Mouse (Mus musculus) liver, postnatal 0 days (tissue): ENCODE measurements around the gene Mafg. TPM values are rescaled to one million over a fixed set of nuclear protein-coding genes. Genes with fewer than 3 reads are reported as not detected.

Experiments used
- ATAC-seq: fragments of 200-750 bp; cut with Nextera tagmentation; 2 replicates; pipeline ENCODE4 v1.8.0; 2017; ENCODE audit warnings: mild to moderate bottlenecking, moderate library complexity
- DNase-seq: peaks from one replicate; pipeline ENCODE4 v3.0.0-alpha.2; 2016
- H3K27ac ChIP-seq: fragments of 300-500 bp; sonication (generic); 2 replicates; pipeline ENCODE4 v1.5.1; 2014; ENCODE audit warnings: antibody characterized with exemption, moderate library complexity, mild to moderate bottlenecking, low read depth
- H3K27me3 ChIP-seq: fragments of 300-500 bp; sonication (generic); 2 replicates; pipeline ENCODE4 v1.6.1; 2014; ENCODE audit warnings: low read length, control low read depth, mixed read lengths; ENCODE audit not compliant: insufficient read depth
- H3K36me3 ChIP-seq: fragments of 300-500 bp; sonication (generic); replicated peaks from 2 replicates; pipeline ENCODE4 v1.6.1; 2014; ENCODE audit warnings: mild to moderate bottlenecking, control low read depth, low read length, moderate library complexity, mixed read lengths; ENCODE audit not compliant: insufficient read depth
- H3K4me1 ChIP-seq: fragments of 300-500 bp; sonication (generic); 2 replicates; pipeline ENCODE4 v1.6.1; 2014; ENCODE audit warnings: antibody characterized with exemption, mild to moderate bottlenecking, control low read depth; ENCODE audit not compliant: insufficient read depth
- H3K4me2 ChIP-seq: fragments of 300-500 bp; sonication (generic); 2 replicates; pipeline ENCODE4 v1.6.1; 2014; ENCODE audit warnings: low read depth, mild to moderate bottlenecking, low read length, moderate library complexity, mixed read lengths
- H3K4me3 ChIP-seq: fragments of 300-500 bp; sonication (generic); 2 replicates; pipeline ENCODE4 v1.5.1; 2014; ENCODE audit warnings: low read depth, low read length
- H3K9ac ChIP-seq: fragments of 300-500 bp; sonication (generic); replicated peaks from 2 replicates; pipeline ENCODE4 v1.6.1; 2014; ENCODE audit warnings: mild to moderate bottlenecking, moderate library complexity
- H3K9me3 ChIP-seq: fragments of 300-500 bp; sonication (generic); 2 replicates; pipeline ENCODE4 v1.6.1; 2016; ENCODE audit warnings: mild to moderate bottlenecking, control low read depth, low read length, mixed read lengths
- CTCF ChIP-seq: sonication (generic); IDR thresholded peaks from 2 replicates; pipeline ENCODE4 v1.5.1; 2016; ENCODE audit warnings: antibody characterized with exemption, low read depth
- EP300 ChIP-seq: IDR thresholded peaks from 2 replicates; pipeline ENCODE4 v1.6.1; 2016; ENCODE audit warnings: antibody characterized with exemption, low read depth, mild to moderate bottlenecking
- WGBS: fragments of 180-500 bp; shearing (Covaris S2); extraction: QIAGEN DNeasy Blood & Tissue Kit; methylation state at CpG from one replicate; pipeline ENCODE4 v1.1.7; 2014; ENCODE audit not compliant: insufficient replicate concordance; 5-methylcytosine and 5-hydroxymethylcytosine counted together
- polyA plus RNA-seq: library from polyadenylated mRNA; unstranded; fragments of >200 nt; fragmentation: Nextera tagmentation; extraction: Ambion mirVana; gene quantifications from 2 replicates; pipeline ENCODE4 v1.2.1, GENCODE M21; 2015

Gene Mafg
- polyA plus RNA-seq, 1 experiment from 2014 or later, result 35.8 TPM

- no peaks in the 10 kb centered on the region for H3K27me3 ChIP-seq
- H3K9me3 ChIP-seq, result no peaks in the 10 kb centered on the region
- under 1% methylated on average over 30 of the region's 44 CpGs for WGBS
- peak overlapping the region; percentile 76 for H3K4me3 ChIP-seq
- H3K27ac ChIP-seq, result peak overlapping the region; percentile 94
- peak overlapping the region; percentile 90 for H3K9ac ChIP-seq
- H3K36me3 ChIP-seq, result peaks cover 27% of the 10 kb centered on the region
- ATAC-seq (peak; percentile 48), DNase-seq (peak; percentile 69)
- TF ChIP-seq CTCF (no peak), EP300 (no peak)
- H3K4me1 ChIP-seq, result peaks cover 39% of the 10 kb centered on the region
- H3K4me2 ChIP-seq, result peak overlapping the region; percentile 90
These were observed 52.5 kb downstream of the Mafg start for GRCm38 (mm10) chr11:120580871-120581331.

- no peak for ATAC-seq
- peak overlapping the region; percentile 94 for H3K27ac ChIP-seq
- peaks cover 39% of the 10 kb centered on the region for H3K4me1 ChIP-seq
- peak; percentile 67 for DNase-seq
- H3K36me3 ChIP-seq, result peaks cover 24% of the 10 kb centered on the region
- peak overlapping the region; percentile 90 for H3K9ac ChIP-seq
- peak overlapping the region; percentile 76 for H3K4me3 ChIP-seq
- H3K27me3 ChIP-seq, result no peaks in the 10 kb centered on the region
- peak overlapping the region; percentile 90 for H3K4me2 ChIP-seq
- no peaks in the 10 kb centered on the region for H3K9me3 ChIP-seq
- WGBS, result 39% methylated on average over 7 of the region's 7 CpGs
- TF ChIP-seq EP300 (no peak), CTCF (no peak; the same call in 1 of the 2 replicates)
These were observed 53.2 kb downstream of the Mafg start for GRCm38 (mm10) chr11:120580190-120580589.

- Histone ChIP-seq H3K4me1 (peaks cover 43% of the 10 kb centered on the region), H3K27ac (peak overlapping the region; percentile 94), H3K27me3 (no peaks in the 10 kb centered on the region), H3K4me2 (peak overlapping the region; percentile 90), H3K36me3 (peaks cover 24% of the 10 kb centered on the region), H3K9me3 (no peaks in the 10 kb centered on the region), H3K4me3 (peak overlapping the region; percentile 76), H3K9ac (peak overlapping the region; percentile 90; the same call in 1 of the 2 replicates)
- peak; percentile 83 for DNase-seq
- TF ChIP-seq CTCF (peak; percentile 94), EP300 (no peak)
- no peak for ATAC-seq
- WGBS, result 50% methylated on average over 15 of the region's 15 CpGs
These were observed 53.9 kb downstream of the Mafg start for GRCm38 (mm10) chr11:120579316-120580107.

- no peaks in the 10 kb centered on the region for H3K9me3 ChIP-seq
- H3K4me3 ChIP-seq, result no peak overlapping the region
- TF ChIP-seq EP300, result no peak
- TF ChIP-seq CTCF, result no peak
- DNase-seq (no peak), ATAC-seq (no peak)
- peak overlapping the region; percentile 66; the same call in 1 of the 2 replicates for H3K4me2 ChIP-seq
- peak overlapping the region; percentile 97 for H3K27ac ChIP-seq
- peaks cover 48% of the 10 kb centered on the region for H3K4me1 ChIP-seq
- H3K27me3 ChIP-seq, result no peaks in the 10 kb centered on the region
- H3K36me3 ChIP-seq, result peaks cover 24% of the 10 kb centered on the region
- H3K9ac ChIP-seq, result peak overlapping the region; percentile 59; the same call in 1 of the 2 replicates
- WGBS, result 81% methylated on average over 11 of the region's 11 CpGs
These were observed 54.6 kb downstream of the Mafg start for GRCm38 (mm10) chr11:120578694-120579243.

- H3K4me1 ChIP-seq, result peaks cover 48% of the 10 kb centered on the region
- DNase-seq (no peak), ATAC-seq (no peak)
- WGBS, result 75% methylated on average over 10 of the region's 10 CpGs
- H3K4me2 ChIP-seq, result peak overlapping the region; percentile 66
- peak overlapping the region; percentile 6; the same call in 1 of the 2 replicates for H3K4me3 ChIP-seq
- TF ChIP-seq EP300 (no peak), CTCF (no peak)
- peak overlapping the region; percentile 97 for H3K27ac ChIP-seq
- H3K36me3 ChIP-seq, result peaks cover 24% of the 10 kb centered on the region
- no peaks in the 10 kb centered on the region for H3K9me3 ChIP-seq
- peak overlapping the region; percentile 59 for H3K9ac ChIP-seq
- no peaks in the 10 kb centered on the region for H3K27me3 ChIP-seq
These were observed 55.2 kb downstream of the Mafg start for GRCm38 (mm10) chr11:120578024-120578693.
